Mouse (Mus musculus) left cerebral cortex, postnatal 4 days (tissue): ENCODE measurements around the gene Gcnt3. TPM values are rescaled to one million over a fixed set of nuclear protein-coding genes. Genes with fewer than 3 reads are reported as not detected.

Experiments used
- DNase-seq: peaks from one replicate; pipeline ENCODE4 v3.0.0-alpha.2; 2022
- intact Hi-C: fragments of 180-260 bp; cut with DNase I; formaldehyde crosslinking; loops from one replicate; pipeline ENCODE4 v1.15.1; 2025
- total RNA-seq, 2 experiments: library from RNA; stranded (reverse); gene quantifications; 2 replicates each; pipeline ENCODE4 v1.2.3; 2021

The Gcnt3 gene
- total RNA-seq = not detected

DNA sequence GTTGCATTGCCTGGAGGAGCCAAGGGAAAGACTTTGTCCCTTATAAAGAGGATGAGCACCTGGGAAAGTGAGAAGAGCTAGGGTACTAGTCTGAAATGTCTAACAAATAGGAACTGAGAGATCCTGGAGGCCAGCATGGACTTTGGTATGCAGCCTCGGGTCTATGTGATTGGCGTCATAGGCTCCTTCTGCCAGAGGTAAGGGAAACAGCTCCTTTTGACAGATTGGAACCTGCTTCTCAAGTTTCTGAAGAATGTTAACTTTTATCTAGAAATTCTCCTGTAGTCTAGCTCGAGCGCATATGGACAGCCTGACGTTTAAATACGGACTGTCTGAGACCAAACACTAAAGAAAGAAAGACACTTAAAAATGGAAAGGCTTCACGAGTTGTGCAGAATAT lies at the start of gene Gcnt3:
Gcnt3 (minus strand) TSS at position 101 of the 400 bp plus-strand sequence.
- DNase-seq = no peak
- intact Hi-C loops = no loop called here

DNA sequence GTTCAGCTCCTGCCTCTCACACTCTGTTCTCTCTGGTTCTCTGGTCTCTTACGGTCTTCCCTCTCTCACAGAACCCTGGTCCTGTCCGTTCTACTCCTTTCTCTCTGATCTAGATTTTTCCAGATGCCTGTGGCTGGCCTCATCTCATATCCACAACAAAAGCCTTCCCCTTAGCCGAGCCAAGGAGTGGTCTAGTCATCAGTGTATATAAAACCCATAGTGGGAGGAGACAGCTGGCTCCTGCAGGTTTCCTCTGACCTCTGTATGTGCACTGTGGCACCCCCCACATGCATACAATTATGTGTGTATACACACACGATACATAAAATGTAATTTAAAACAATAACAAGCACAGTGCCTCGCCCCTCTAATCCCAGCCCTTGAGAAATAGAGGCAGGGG lies 49.5 kb upstream of the Gcnt3 start:
- intact Hi-C loops = no loop called here
- no peak for DNase-seq

DNA sequence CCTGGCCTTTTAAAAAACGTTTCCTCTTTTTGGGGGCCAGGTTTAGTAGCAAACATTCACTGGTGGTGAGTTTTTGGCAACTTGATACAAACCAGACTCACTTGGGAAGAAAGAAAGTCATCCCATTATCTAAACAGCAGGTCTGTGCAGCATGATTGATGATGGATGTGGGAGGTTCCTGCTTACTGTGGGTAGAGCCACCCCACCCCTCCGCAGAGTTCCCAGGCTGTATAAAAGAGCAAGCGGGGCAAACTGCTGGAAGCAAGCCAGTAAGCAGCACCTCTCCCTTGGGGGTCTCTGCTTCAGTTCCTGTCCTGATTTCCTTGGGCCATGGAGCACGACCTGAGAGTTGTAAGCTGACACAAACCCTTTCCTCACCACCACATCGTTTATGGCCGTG lies 48.2 kb upstream of the Gcnt3 start:
- intact Hi-C loops = no loop called here
- no peak for DNase-seq

DNA sequence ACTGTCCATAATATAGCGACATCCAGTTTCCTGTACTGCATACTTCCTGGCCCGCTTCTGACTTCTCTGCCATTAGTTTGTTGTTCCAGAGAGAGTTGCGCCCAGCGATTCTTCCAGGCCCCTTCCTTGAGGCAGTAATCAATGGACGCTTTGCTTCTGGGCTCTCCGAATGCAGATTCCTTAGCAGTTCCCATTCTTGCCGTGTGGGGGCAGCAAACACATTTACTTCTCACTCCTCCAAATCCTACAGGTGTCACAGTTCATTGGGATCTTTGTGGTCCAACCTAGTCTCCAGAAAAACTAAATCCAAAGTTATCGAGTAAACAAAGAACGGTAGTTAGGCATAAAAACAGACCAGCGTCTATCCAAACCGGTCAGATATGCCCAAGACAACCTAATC lies 46.2 kb upstream of the Gcnt3 start:
- intact Hi-C loops = loop anchor here (5.0 kb wide), 1 partner anchor 67 kb away; no protein-coding TSS in a partner anchor
- peak; percentile 61 for DNase-seq

DNA sequence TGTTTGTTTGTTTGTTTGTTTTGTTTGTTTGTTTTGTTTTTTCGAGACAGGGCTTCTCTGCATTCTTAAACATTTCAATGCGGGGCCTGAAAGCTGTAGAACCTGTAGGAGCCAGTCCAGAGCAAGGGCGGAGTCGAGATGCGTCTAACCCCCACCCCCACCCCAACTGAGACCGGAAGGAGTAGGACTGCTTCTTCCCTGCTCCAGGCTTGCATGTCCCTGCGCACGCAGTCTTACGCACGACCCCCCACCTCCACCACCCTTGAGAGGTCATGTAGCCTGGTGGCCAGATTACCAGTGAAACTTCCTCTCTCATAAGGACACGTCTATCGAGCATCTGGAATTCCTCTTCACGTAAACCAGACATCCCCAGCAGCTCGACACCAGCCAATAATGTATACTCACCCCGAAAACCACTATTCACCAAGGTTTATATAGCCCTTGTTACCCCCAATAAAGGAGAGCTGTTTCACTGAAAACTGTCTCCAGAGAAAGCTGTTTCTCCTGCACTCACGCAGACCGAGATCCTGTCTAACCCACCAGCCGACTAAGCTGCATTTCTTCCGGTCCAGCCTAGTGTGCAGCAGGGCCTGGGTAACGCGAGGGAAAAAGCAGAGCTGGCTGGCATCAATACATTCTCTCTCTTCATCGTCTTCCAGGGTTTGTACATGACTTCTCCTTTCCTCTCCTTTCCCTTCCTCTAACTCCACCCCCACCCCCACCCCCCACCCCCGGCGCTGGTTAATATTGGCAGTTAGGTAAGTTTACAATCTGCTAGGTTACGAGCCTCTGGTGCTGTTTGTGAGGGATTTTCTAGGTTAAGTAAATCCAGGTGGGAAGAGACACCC lies 44.7 kb upstream of the Gcnt3 start:
- intact Hi-C loops = loop anchor here (5.0 kb wide), 1 partner anchor 65 kb away; no protein-coding TSS in a partner anchor
- no peak for DNase-seq

DNA sequence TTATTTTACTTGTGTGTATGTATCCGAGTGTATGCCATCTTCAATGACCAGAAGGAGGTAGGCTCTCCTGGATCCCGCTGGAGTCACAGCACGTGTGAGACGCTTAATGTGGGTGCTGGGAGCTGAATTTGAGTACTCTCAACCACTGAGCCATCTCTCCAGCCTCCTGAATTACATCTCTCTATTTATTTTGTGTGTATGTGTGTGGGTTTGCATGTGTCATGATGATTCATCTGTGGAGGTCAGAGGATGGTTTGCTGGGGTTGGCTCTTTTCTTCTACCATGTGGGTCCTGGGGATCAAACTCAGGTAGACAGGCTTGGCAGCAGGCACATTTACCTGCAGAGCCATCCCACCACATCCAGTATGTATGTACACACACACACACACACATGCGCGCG lies 43.9 kb upstream of the Gcnt3 start:
- intact Hi-C loops = loop anchor here (5.0 kb wide), 1 partner anchor 64 kb away; no protein-coding TSS in a partner anchor
- DNase-seq = no peak

DNA sequence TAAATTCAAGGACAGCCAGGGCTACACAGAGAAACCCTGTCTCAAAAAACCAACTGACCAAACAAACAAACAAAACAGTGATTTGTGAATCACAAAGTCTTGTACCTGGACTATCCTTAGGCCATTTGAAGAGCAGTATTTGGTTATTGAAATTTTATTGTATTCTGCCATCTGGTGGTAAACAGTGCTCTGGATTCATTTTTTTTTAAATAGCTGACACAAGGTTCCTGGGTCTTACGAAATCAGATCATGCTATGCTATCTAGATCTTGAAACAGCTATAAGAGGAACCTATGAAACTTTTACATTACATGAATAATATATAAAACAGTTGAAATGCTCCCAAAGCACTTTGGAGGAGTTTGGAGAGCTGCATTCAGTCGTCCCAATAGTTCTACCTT lies 43.1 kb upstream of the Gcnt3 start:
- no peak for DNase-seq
- intact Hi-C loops = loop anchor here (5.0 kb wide), 1 partner anchor 64 kb away; no protein-coding TSS in a partner anchor

DNA sequence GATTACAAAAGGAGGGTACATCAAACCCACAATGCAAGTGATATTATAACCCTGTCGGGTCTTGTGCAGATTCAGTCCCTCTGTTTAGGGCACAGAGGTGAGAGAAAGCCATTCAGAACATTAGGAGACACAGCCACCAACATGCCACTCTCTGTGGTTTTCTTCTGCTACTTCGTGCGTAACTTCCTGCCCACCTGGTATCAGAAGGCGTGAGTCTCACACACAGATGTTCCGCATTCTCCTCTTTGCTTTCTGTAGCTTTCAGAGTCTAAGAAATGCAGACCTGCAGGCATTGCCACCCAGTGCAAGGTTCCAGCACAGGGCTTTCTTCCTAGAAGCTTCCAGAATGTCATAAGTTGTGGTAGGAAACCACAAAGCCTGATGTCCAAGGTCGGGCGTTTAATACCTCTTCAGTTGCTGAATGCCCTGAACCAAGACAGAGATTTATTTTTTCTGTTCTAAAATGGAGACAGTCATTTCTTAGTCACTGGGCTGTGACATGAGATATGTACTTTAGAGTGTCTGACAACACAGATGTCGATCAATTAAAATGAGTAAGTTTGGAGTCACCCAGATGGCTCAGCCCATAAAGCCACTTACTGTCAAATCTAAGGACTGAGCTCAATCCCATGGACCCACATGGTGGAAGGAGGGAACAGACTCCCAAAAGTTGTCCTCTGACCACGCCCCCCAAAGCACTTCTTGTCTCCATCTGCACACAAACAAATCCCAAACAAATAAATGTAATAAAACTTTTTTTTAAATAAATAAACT lies 42.3 kb upstream of the Gcnt3 start:
- intact Hi-C loops = loop anchor here (5.0 kb wide), 1 partner anchor 63 kb away; no protein-coding TSS in a partner anchor
- DNase-seq = no peak

DNA sequence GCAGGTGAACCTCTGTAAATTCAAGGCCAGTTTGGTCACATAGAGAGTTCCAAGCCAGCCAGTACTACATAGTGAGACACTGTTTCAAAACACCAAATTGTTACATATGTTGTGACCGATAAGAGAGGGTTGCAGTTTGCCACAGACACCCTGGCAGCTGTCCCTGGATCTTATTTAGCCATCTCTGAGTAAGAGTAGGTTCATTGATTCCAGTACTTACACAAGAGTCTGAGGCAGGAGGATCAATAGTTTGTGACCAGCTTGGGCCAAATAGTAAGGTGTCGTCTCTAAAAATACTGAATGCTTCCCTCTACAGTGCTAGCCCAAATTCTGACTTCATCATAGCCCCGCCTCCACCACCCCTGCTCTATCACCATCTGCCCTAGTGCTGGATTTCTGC lies 40.1 kb upstream of the Gcnt3 start:
- DNase-seq = no peak
- intact Hi-C loops = no loop called here

DNA sequence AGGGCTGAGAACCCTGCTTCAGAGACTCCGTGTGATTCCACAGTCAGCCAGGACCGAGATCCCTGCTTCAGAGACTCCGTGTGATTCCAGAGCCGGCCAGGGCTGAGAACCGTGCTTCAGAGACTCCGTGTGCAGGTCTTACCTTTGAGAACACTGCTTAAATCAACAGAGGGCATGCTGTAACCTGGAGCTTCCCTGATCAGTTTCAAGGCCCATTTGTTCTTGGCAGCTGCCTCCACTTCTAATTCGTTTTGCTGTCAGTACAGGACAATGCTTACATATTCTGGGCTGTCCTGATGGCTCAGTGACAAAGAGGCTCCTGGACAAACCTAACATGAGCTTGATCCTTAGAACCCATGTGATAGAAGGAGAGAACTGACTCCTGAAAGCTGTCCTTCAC lies 39.3 kb upstream of the Gcnt3 start:
- intact Hi-C loops = no loop called here
- no peak for DNase-seq

DNA sequence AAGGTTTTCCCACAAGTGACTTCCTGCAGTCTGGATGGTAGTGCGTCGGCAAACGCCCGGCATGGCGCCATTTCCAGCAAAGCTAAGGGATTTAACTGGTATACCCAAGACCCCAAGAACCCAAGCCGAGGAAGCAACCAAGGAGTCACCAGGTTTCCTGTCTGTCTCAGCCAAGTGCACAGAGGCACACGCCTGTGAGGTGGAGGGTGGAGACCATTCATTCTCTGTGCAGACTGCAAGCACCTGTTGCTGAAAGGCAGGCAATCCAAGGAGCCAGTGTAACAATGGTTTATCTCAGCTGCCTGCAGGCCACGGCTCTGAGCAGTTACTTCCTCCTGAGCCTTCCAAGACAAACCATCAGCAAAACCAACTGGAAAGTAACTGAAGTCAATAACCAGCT lies 34.5 kb upstream of the Gcnt3 start:
- DNase-seq = no peak
- intact Hi-C loops = no loop called here

DNA sequence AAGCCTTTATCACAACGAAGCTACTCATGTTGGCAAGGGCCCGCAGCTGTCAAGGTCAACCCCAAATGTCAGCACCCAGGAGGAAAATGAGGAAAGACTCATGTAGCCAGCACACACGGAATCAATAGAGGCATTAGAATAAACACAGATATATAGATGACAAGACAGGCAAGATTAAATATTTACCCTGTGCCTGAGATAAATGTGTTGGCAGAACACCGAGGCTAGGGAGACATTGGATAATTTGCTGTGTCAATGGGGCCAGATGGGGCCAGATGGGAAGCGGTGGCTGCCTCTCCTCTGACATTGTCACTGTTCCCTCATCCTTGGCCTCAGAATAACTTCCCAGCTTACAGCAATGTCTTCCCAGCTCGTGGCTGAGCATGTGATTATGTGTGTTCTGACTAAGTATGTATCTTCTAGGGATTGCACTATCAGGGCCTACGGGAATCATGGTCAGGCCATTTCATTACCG lies 32.1 kb upstream of the Gcnt3 start:
- intact Hi-C loops = loop anchor here (1.0 kb wide), 1 partner anchor 40 kb away; no protein-coding TSS in a partner anchor
- no peak for DNase-seq

DNA sequence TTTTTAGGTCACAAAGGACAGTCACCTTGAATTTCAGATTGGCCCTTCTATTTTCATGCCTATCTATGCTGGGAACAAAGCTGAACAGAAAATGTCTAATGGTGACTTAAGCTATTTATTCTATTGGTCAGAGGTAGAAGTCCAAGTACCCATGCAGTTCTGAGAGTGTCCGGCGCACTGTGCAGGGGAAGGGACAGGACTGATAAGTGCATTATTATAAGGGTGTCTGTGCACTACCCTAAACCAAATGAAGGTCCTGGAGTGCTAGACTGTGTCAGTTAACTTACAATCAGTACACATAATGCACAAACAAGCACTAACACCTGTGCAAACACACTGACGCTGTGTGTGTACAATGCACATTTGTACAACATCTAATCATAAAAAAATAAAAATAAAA lies 29.6 kb upstream of the Gcnt3 start:
- no peak for DNase-seq
- intact Hi-C loops = no loop called here

DNA sequence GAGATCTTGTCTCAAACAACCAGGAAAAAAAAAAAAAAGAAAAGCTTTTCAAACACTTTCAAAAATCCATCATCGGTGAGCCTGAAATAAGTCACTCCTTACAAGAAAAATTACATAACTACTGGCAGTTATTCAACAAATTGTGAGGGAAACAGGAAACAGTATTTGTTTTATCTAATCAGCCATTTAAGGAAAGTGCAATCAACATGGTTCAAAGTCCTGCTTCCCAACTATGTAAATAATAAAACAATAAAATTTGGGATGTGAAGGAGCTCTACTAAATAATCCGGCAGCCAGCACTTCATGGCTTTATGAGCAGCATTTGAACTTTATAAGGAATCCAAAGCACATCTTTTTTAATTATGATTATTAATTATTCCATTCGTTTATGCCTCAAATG lies 24.1 kb upstream of the Gcnt3 start:
- DNase-seq = no peak
- intact Hi-C loops = no loop called here

DNA sequence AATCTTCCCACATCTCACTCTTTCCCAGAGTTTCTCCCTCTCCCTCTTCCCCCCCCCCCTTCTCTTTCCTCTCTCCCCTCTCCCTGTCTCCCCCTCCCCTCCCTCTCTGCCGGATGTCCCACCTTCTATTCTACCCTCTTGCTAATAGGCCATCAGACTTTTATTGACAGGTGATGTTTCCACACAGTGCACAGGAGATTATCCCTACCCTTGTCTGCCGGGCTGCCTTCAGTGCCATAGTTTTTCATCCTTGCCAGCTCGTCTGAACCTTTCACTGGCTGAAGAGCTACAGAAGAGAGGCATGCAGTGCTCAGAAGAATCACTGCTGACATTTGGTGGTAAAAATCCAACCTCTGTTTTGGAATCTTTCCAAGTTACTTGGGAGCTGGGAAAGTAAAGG lies 15.5 kb upstream of the Gcnt3 start:
- no peak for DNase-seq
- intact Hi-C loops = no loop called here

DNA sequence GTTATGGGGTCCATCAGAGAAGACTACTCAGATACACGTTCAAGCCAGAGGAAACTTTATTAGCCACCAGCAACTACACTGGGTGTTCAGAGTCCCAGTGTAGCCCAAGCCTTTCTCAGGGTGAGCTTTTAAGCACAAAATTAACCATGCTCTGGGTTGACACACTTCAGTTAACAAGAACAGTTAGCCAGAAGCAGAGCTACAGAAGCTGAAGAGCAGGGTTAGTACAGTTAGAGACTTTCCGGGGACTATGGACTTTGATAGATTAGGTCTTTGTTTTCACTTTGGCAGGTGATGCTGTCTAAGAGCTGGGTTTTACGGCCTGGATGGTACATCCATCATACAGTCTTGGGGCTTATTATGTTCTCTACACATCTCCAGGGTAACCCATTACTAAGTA lies 14.8 kb upstream of the Gcnt3 start:
- intact Hi-C loops = no loop called here
- no peak for DNase-seq

DNA sequence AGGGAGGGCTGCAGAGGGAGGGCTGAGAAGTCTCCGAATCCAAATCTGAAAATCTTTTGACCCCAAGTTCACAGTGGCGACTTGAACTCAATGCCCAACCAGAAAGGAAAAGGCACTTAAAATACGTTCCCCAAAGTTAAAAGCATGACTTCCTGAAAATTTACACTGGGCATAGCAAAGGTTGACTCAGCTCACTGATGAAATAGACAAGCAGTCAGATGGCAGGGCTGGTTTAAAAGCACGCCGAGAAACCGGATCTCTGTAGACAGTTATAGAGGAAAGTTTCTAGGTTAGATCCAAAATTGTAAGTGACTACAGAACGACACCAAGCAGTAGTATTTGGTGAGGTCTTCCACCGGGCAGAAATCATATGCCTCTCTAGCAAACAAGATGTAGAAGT lies 12.0 kb upstream of the Gcnt3 start:
- no peak for DNase-seq
- intact Hi-C loops = no loop called here

DNA sequence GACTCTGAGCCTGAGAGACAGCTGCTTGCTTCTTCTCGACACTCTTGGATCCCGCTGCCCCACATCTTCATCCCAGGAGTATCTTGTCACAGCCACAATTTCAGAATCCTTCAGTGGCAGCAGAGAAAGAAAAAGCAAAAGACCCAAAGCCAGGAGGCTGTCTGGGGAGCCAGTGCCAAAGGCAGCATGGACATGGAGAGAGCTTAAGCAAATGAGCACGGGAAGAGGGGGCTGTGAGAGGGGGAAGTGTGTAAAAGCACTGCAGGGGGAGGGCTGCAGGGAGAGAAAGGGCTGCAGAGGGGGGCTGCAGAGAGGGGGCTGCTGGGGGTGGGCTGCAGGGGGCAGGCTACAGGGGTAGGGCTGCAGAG lies 11.5 kb upstream of the Gcnt3 start:
- DNase-seq = no peak
- intact Hi-C loops = no loop called here

DNA sequence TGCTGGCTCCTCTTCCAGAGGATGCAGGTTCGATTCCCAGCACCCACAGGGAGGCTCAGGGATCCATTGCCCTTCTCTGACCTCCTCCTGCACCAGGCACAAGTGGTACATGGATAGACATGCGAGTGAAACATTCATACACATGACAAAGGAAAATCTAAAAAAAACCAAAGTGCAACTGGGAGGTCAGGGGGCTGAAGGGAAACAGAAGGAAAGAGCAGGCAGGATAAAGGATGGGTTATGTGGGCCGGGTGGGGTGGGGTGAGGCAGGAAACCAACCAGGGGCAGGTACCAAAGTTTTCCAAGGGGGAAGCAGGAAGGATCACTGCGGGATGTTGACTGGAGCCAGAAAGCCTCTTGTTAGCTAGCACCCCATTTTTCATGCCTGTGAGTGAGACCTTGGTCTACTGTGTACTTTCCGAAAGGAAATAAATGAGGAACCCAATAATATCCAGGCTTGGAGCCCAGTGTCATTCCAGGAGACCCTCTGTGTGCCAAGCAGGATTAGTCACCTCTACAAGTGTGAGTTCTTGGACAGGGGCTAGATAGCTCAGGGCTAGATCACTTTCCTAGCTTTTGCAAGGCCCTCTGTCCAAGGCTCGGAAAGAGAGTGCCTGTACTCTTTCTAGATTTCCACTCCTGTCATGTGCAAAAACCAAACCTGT lies 11.0 kb upstream of the Gcnt3 start:
- peak; percentile 5 for DNase-seq
- intact Hi-C loops = no loop called here

DNA sequence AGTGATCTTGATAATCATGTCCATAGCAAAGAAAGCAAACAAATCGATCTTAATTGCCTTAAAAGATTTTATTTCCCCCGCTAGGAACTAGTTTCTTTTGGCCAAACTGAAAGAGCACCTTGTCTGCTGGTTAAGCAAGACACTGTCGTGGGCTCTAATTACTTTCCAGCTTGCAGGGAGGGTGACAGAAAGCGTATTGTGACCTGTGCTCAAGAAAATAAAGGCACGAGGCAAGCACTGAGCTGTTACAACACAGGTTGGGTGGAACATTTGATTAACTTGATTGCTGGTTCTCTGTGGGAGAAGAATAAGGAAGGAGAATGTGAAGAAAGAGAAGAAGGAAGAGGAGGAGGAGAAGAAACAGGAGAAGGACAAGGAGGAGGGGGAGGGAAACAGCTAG lies 10.4 kb upstream of the Gcnt3 start:
- no peak for DNase-seq
- intact Hi-C loops = no loop called here

DNA sequence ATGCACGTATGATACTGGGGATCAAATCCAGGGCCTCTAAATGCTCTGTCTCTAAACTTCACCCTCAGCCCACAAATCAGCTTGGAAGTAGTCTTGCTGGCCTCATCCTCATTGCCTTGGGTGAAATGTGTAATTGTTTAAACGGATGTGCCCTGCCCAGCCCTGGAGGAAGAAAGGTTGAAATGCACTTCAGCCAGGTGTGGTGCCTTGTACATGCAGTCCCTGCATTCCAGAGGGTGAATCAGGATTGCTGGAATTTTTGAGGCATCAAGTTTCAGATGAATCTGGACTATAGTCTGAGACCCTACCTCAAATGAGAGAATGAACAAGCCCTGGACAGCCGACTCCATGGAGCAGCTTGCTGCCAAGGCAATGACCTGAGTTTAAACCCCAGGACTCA lies 10.0 kb upstream of the Gcnt3 start:
- intact Hi-C loops = no loop called here

More for the DNA sequence above, 10.0 kb upstream of the Gcnt3 start:
- no peak for DNase-seq
